Mouse (Mus musculus) ES-E14 (cell line): Measurements from ENCODE around the gene Fktn.

ENCODE experiments used
- CHD2 ChIP-seq: IDR thresholded peaks from 2 replicates; pipeline ENCODE4 v1.6.1; 2014; ENCODE audit warnings: mild to moderate bottlenecking, low read depth, low read length, inconsistent platforms
- HCFC1 ChIP-seq: IDR thresholded peaks from 2 replicates; pipeline ENCODE4 v1.6.1; 2012; ENCODE audit warnings: low read length, inconsistent platforms, borderline replicate concordance; ENCODE audit not compliant: insufficient read depth
- ZC3H11A ChIP-seq: IDR thresholded peaks from 2 replicates; pipeline ENCODE4 v1.6.1; 2012; ENCODE audit warnings: low read depth, mild to moderate bottlenecking, inconsistent platforms, low read length, borderline replicate concordance
- ZNF384 ChIP-seq: IDR thresholded peaks from 2 replicates; pipeline ENCODE4 v1.6.1; 2012; ENCODE audit warnings: low read depth, low read length, inconsistent platforms

DNA sequence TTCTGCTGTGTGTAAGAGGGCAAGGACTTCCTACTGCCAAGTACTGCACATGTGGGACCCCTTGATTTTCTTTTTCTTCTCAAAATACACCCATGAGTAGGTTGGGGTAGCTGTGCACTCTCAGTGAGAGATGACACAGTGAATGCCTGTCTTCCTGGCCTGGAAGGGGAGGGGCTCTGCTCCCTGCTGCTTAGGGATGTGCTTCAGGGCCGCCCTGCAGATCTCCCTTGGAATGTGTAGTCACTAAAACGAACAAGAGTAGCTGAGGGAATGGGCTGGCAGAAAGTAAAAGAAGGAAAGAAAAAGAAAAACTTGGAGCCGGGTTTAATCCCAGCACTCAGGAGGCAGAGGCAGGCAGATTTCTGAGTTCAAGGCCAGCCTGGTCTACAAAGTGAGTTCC, 48.7 kb downstream of the Fktn start:
- TF ChIP-seq ZNF384 (no peak), HCFC1 (no peak), ZC3H11A (no peak), CHD2 (no peak)
